Comparison of ENCODE assay signal across 21 mouse cellular contexts in genomic region chr11:80954147-80954546, GRCm38 (mm10).
DNase-seq lines count a peak whose midpoint lies in the region; ATAC-seq and TF ChIP-seq lines count a peak whose summit lies in the region.
"Had no signal": no experiment of that assay in that cellular context is flagged by ENCODE, and none has a peak within 500 bp of the region (broad histone marks: within the 10 kb centered on the region; RNA-seq: fewer than 3 reads in every experiment).

No protein-coding gene starts in this region.

- H3K27me3 ChIP-seq in cerebellum, adult 2 months (ENCODE audit: control insufficient read depth, insufficient read depth, low read length) = no peaks in the 10 kb centered on the region
- H3K27me3 ChIP-seq in midbrain, postnatal 0 days (ENCODE audit: insufficient read depth, low read length) = no peaks in the 10 kb centered on the region
- peaks cover 15% of the 10 kb centered on the region for H3K27me3 ChIP-seq in midbrain, embryonic 10.5 days (ENCODE audit: low read depth, poor library complexity, severe bottlenecking)
- H3K27me3 ChIP-seq: hindbrain, embryonic 12.5 days; hindbrain, embryonic 15.5 days had no signal

- no peaks in the 10 kb centered on the region for H3K9me3 ChIP-seq in midbrain, postnatal 0 days (ENCODE audit: low read length)
- no peaks in the 10 kb centered on the region for H3K9me3 ChIP-seq in midbrain, embryonic 10.5 days (replicated peaks)
- H3K9me3 ChIP-seq: embryonic facial prominence, embryonic 12.5 days; embryonic facial prominence, embryonic 15.5 days; hindbrain, embryonic 12.5 days; hindbrain, embryonic 15.5 days had no signal

- no peak for TF ChIP-seq POLR2A in cerebellum, adult 2 months (IDR thresholded peaks at IDR 0.05; ENCODE audit: borderline replicate concordance, insufficient read depth, low read length)

- peak; percentile 14 to 20 for DNase-seq in cerebellum, adult 2 months
- no peak for DNase-seq in cerebellum, adult 11-12 months
- DNase-seq in frontal cortex, postnatal 25 days (ENCODE audit: low spot score in 2 of 2) = no peak
- DNase-seq in midbrain, postnatal 0 days (ENCODE audit: low spot score) = no peak
- DNase-seq in midbrain, embryonic 10.5 days (ENCODE audit: low spot score) = no peak
- no peak for DNase-seq in lung, adult 18-20 months
- DNase-seq: adrenal gland, adult 8-10 months; adrenal gland, postnatal 25 days; cerebellum, adult 8-10 months; forebrain, postnatal 0 days; gastrocnemius, adult 2 months; gastrocnemius, postnatal 14 days; heart, adult 11 months had no signal

- ATAC-seq in frontal cortex, adult (ENCODE audit: low TSS enrichment) = 0 out of 2 replicates have a peak, but pooled peaks have one; percentile 56
- ATAC-seq in midbrain, postnatal 0 days (ENCODE audit: low FRiP score) = no peak
- ATAC-seq: activated CD4-positive, CD25-positive, alpha-beta regulatory T cell, adult 4 months; forebrain, embryonic 14.5 days; forebrain, postnatal 0 days had no signal

- H3K4me2 ChIP-seq in midbrain, postnatal 0 days (ENCODE audit: low read depth, low read length, poor library complexity, severe bottlenecking) = no peak overlapping the region
- H3K4me2 ChIP-seq: embryonic facial prominence, embryonic 12.5 days; embryonic facial prominence, embryonic 15.5 days; heart, embryonic 11.5 days; hindbrain, embryonic 12.5 days; hindbrain, embryonic 15.5 days had no signal

- 81% methylated on average over 8 of the region's 8 CpGs for WGBS in cerebellum, adult 2 months
- WGBS in midbrain, postnatal 0 days = 76% methylated on average over 8 of the region's 8 CpGs
- 86% methylated on average over 8 of the region's 8 CpGs for WGBS in midbrain, embryonic 10.5 days

- no peak overlapping the region for H3K9ac ChIP-seq in midbrain, postnatal 0 days (replicated peaks; ENCODE audit: low read length, poor library complexity, severe bottlenecking)
- H3K9ac ChIP-seq: embryonic facial prominence, embryonic 12.5 days; embryonic facial prominence, embryonic 15.5 days; forebrain, postnatal 0 days; hindbrain, embryonic 12.5 days; hindbrain, embryonic 15.5 days had no signal

- H3K27ac ChIP-seq in cerebellum, adult 2 months (ENCODE audit: insufficient read depth, low read length) = no peak overlapping the region
- no peak overlapping the region for H3K27ac ChIP-seq in midbrain, postnatal 0 days (ENCODE audit: low read depth, low read length)
- no peak overlapping the region for H3K27ac ChIP-seq in midbrain, embryonic 10.5 days (replicated peaks)
- H3K27ac ChIP-seq: embryonic facial prominence, embryonic 12.5 days; embryonic facial prominence, embryonic 15.5 days; gastrocnemius, adult 2 months; hindbrain, embryonic 12.5 days; hindbrain, embryonic 15.5 days had no signal

- no peak overlapping the region for H3K4me3 ChIP-seq in cerebellum, adult 2 months (replicated peaks; ENCODE audit: insufficient read depth, low read depth, low read length)
- no peak overlapping the region for H3K4me3 ChIP-seq in midbrain, postnatal 0 days (ENCODE audit: low read depth, low read length)
- no peak overlapping the region for H3K4me3 ChIP-seq in midbrain, embryonic 10.5 days
- H3K4me3 ChIP-seq: embryonic facial prominence, embryonic 12.5 days; embryonic facial prominence, embryonic 15.5 days; gastrocnemius, adult 2 months; hindbrain, embryonic 12.5 days; hindbrain, embryonic 15.5 days had no signal

- no peaks in the 10 kb centered on the region for H3K36me3 ChIP-seq in midbrain, postnatal 0 days (ENCODE audit: insufficient read depth, low read length)
- H3K36me3 ChIP-seq in midbrain, embryonic 10.5 days = no peaks in the 10 kb centered on the region
- H3K36me3 ChIP-seq: embryonic facial prominence, embryonic 12.5 days; embryonic facial prominence, embryonic 15.5 days; hindbrain, embryonic 12.5 days; hindbrain, embryonic 15.5 days had no signal

- no peak for TF ChIP-seq CTCF in cerebellum, adult 2 months (IDR thresholded peaks at IDR 0.05; ENCODE audit: borderline replicate concordance, insufficient read depth, low read depth, low read length)
- peak; percentile 15; the same call in 1 of the 2 replicates for TF ChIP-seq CTCF in midbrain, postnatal 0 days (IDR thresholded peaks at IDR 0.05)

- no peaks in the 10 kb centered on the region for H3K4me1 ChIP-seq in cerebellum, adult 2 months (ENCODE audit: control insufficient read depth, insufficient read depth, low read length)
- no peaks in the 10 kb centered on the region; the same call in 1 of the 2 replicates for H3K4me1 ChIP-seq in midbrain, postnatal 0 days (ENCODE audit: insufficient read depth, low read length)
- H3K4me1 ChIP-seq in midbrain, embryonic 10.5 days = peaks cover 13% of the 10 kb centered on the region
- H3K4me1 ChIP-seq: embryonic facial prominence, embryonic 15.5 days had no signal

Comparison
In these comparisons a context has a peak if more than half of its experiments do, and no peak if none do; other contexts are left out.
1. DNase-seq: peak in cerebellum, adult 2 months (2 of 2); none in cerebellum, adult 11-12 months (single experiment), frontal cortex, postnatal 25 days (0 of 2), midbrain, postnatal 0 days (single experiment), midbrain, embryonic 10.5 days (single experiment) and lung, adult 18-20 months (0 of 2).